Mouse (Mus musculus) neural tube, embryonic 13.5 days (tissue): ENCODE results near the gene Elf1. TPM values are rescaled to one million over a fixed set of nuclear protein-coding genes. Genes with fewer than 3 reads are reported as not detected.

ENCODE experiments used
- ATAC-seq: fragments of 200-750 bp; cut with Nextera tagmentation; 2 replicates; pipeline ENCODE4 v1.8.0; 2017; ENCODE audit warnings: low read depth, mild to moderate bottlenecking, moderate TSS enrichment, moderate library complexity
- H3K27ac ChIP-seq: fragments of 300-500 bp; sonication (generic); replicated peaks from 2 replicates; pipeline ENCODE4 v1.5.1; 2015; ENCODE audit warnings: moderate library complexity, mild to moderate bottlenecking, inconsistent platforms
- H3K27me3 ChIP-seq: fragments of 300-500 bp; sonication (generic); 2 replicates; pipeline ENCODE4 v1.6.1; 2015; ENCODE audit warnings: mild to moderate bottlenecking, inconsistent platforms
- H3K36me3 ChIP-seq: fragments of 300-500 bp; sonication (generic); 2 replicates; pipeline ENCODE4 v1.6.1; 2015; ENCODE audit warnings: mild to moderate bottlenecking, inconsistent platforms
- H3K4me1 ChIP-seq: fragments of 300-500 bp; sonication (generic); replicated peaks from 2 replicates; pipeline ENCODE4 v1.6.1; 2015; ENCODE audit warnings: inconsistent platforms
- H3K4me2 ChIP-seq: fragments of 300-500 bp; sonication (generic); 2 replicates; pipeline ENCODE4 v1.6.1; 2015; ENCODE audit warnings: inconsistent platforms, mild to moderate bottlenecking, moderate library complexity
- H3K4me3 ChIP-seq: fragments of 300-500 bp; sonication (generic); 2 replicates; pipeline ENCODE4 v1.5.1; 2015; ENCODE audit warnings: mild to moderate bottlenecking, inconsistent platforms
- H3K9ac ChIP-seq: fragments of 300-500 bp; sonication (generic); 2 replicates; pipeline ENCODE4 v1.6.1; 2015; ENCODE audit warnings: moderate library complexity, mild to moderate bottlenecking, inconsistent platforms
- H3K9me3 ChIP-seq: fragments of 300-500 bp; sonication (generic); 2 replicates; pipeline ENCODE4 v1.6.1; 2016; ENCODE audit warnings: inconsistent platforms
- WGBS: fragments of 180-500 bp; shearing (Covaris S2); methylation state at CpG from one replicate; pipeline ENCODE4 v1.1.7; 2015; 5-methylcytosine and 5-hydroxymethylcytosine counted together
- polyA plus RNA-seq: library from polyadenylated mRNA; unstranded; fragments of >200 nt; fragmentation: Nextera tagmentation; extraction: Ambion mirVana; gene quantifications from 2 replicates; pipeline ENCODE4 v1.2.1, GENCODE M21; 2015

The Elf1 gene
- polyA plus RNA-seq, 1 experiment from 2014 or later = 4.3 TPM

GRCm38 (mm10) chr14:79499326-79499725 is 18.3 kb downstream of the Elf1 start:
- H3K4me3 ChIP-seq = no peak overlapping the region
- no peak overlapping the region for H3K9ac ChIP-seq
- no peak overlapping the region for H3K4me2 ChIP-seq
- WGBS = 91% methylated on average over 9 of the region's 9 CpGs
- H3K27ac ChIP-seq = no peak overlapping the region
- no peaks in the 10 kb centered on the region for H3K36me3 ChIP-seq
- no peaks in the 10 kb centered on the region for H3K9me3 ChIP-seq
- no peaks in the 10 kb centered on the region for H3K27me3 ChIP-seq
- ATAC-seq = no peak
- H3K4me1 ChIP-seq = peaks cover 8% of the 10 kb centered on the region; the same call in 1 of the 2 replicates

- H3K9ac ChIP-seq = no peak overlapping the region
- H3K36me3 ChIP-seq = no peaks in the 10 kb centered on the region
- no peak for ATAC-seq
- H3K4me1 ChIP-seq = peaks cover 8% of the 10 kb centered on the region; the same call in 1 of the 2 replicates
- no peaks in the 10 kb centered on the region for H3K27me3 ChIP-seq
- H3K27ac ChIP-seq = no peak overlapping the region
- H3K9me3 ChIP-seq = no peaks in the 10 kb centered on the region
- 86% methylated on average over 4 of the region's 4 CpGs for WGBS
- H3K4me3 ChIP-seq = no peak overlapping the region
- no peak overlapping the region for H3K4me2 ChIP-seq
Measured at GRCm38 (mm10) chr14:79500756-79501155, 19.8 kb downstream of the Elf1 start.

DNA sequence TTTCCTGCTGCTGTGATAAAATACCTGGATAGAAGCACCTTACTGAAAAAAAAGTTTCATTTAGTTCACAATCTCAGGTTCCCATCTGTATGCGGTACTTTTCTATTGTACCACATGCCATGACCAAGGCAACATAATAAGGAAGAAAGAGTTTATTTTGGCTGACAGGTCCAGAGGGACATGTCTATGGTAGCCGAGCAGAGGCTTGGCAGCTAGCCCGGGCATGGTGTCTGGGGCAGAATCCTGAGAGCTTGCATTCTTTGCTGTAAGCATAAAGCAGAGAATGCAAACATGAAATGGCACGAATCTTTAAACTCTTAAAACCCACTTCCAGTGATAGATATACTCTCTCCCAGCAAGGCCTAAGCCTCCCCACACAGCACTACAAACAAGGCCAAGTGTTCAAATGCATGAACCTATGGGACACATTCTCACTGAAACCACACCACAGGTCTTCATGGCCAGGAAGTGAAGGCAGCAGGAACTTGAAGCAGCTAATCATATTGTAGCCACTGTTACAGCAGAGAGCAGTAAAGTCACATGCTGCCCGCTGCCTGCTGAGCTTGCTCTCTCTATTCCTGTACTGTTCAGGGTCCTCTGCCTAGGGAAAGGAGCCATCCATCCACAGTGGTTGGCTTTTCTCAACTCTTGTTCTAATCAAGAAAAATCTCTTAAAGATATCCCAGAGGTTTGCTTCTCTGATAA is 22.5 kb downstream of the Elf1 start:
- no peak for ATAC-seq
- H3K4me3 ChIP-seq = no peak overlapping the region
- no peak overlapping the region for H3K4me2 ChIP-seq
- peaks cover 8% of the 10 kb centered on the region; the same call in 1 of the 2 replicates for H3K4me1 ChIP-seq
- no peaks in the 10 kb centered on the region for H3K9me3 ChIP-seq
- H3K27ac ChIP-seq = peak overlapping the region; percentile 25; the same call in 1 of the 2 replicates
- 61% methylated on average over 5 of the region's 5 CpGs for WGBS
- no peaks in the 10 kb centered on the region for H3K36me3 ChIP-seq
- no peaks in the 10 kb centered on the region for H3K27me3 ChIP-seq
- H3K9ac ChIP-seq = no peak overlapping the region

DNA sequence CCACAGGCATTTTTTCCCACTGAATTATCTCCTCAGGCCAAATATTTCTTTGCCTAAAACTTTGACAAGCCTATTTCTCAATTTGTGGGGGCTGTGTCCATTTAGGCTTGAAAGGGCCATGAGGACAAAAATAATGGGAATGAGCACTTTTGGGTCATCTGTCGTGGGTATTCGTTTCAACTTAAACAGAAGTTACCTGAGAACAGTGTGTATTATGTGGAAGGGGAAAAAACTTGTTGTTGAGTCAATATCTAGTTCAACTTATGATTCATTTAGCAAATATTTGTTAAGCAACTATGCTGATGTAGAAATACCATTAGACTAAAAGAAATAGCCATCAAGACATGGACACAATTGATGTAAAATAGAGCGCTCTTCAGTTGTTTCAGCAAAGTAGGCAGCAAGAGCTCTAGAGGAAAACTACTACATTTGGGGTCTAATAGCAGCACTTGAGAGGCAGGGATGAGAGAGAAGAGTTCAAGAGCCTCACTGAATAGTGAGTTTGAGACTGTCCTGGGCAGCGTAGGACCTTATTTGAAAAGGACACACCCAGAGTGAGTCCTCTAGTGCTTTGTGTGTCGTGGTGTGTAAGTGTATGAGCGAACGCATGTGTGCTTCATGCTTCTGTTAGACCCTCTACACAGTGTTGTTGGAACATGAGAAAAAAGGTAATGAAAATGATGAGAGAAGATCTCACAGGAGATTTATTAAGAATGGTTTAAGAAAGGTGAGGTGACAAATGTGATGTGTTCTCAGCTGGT is 23.4 kb downstream of the Elf1 start:
- no peak overlapping the region for H3K4me3 ChIP-seq
- 97% methylated on average over 7 of the region's 7 CpGs for WGBS
- H3K36me3 ChIP-seq = no peaks in the 10 kb centered on the region
- H3K9me3 ChIP-seq = no peaks in the 10 kb centered on the region
- H3K27me3 ChIP-seq = no peaks in the 10 kb centered on the region
- peaks cover 8% of the 10 kb centered on the region; the same call in 1 of the 2 replicates for H3K4me1 ChIP-seq
- ATAC-seq = no peak
- no peak overlapping the region for H3K4me2 ChIP-seq
- H3K9ac ChIP-seq = no peak overlapping the region
- H3K27ac ChIP-seq = no peak overlapping the region

GRCm38 (mm10) chr14:79506207-79506606 is 25.2 kb downstream of the Elf1 start:
- WGBS = 80% methylated on average over 9 of the region's 9 CpGs
- no peaks in the 10 kb centered on the region for H3K27me3 ChIP-seq
- H3K4me2 ChIP-seq = no peak overlapping the region
- H3K9ac ChIP-seq = no peak overlapping the region
- H3K4me1 ChIP-seq = peaks cover 8% of the 10 kb centered on the region; the same call in 1 of the 2 replicates
- no peaks in the 10 kb centered on the region for H3K36me3 ChIP-seq
- no peaks in the 10 kb centered on the region for H3K9me3 ChIP-seq
- H3K4me3 ChIP-seq = no peak overlapping the region
- ATAC-seq = no peak
- no peak overlapping the region for H3K27ac ChIP-seq

DNA sequence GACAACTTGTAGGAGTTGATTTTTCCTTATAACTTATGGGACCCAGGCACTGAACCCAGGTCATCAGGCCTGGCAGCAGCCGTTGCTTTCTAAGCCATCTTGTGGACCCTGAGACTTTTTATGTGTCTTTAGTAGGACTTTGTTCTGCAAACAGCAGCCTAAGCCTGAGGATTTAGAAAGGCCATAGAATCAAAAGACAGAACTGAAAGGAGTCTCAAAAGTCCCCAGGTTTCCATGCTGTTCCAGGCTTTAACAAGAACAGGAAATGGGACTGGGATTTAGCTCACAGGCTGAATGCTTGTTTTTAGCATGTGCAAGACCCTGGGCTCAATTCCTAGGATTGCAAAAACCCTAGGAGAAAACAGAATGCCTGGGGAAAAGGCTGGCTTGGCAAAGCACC is 26.9 kb downstream of the Elf1 start:
- H3K9ac ChIP-seq = no peak overlapping the region
- H3K4me3 ChIP-seq = no peak overlapping the region
- H3K36me3 ChIP-seq = no peaks in the 10 kb centered on the region
- 88% methylated on average over 1 of the region's 1 CpGs for WGBS
- no peaks in the 10 kb centered on the region for H3K9me3 ChIP-seq
- peaks cover 8% of the 10 kb centered on the region; the same call in 1 of the 2 replicates for H3K4me1 ChIP-seq
- no peaks in the 10 kb centered on the region for H3K27me3 ChIP-seq
- ATAC-seq = no peak
- H3K27ac ChIP-seq = no peak overlapping the region
- H3K4me2 ChIP-seq = no peak overlapping the region

- no peak for ATAC-seq
- H3K4me2 ChIP-seq = no peak overlapping the region
- 76% methylated on average over 9 of the region's 9 CpGs for WGBS
- no peak overlapping the region for H3K9ac ChIP-seq
- no peaks in the 10 kb centered on the region for H3K27me3 ChIP-seq
- H3K4me3 ChIP-seq = no peak overlapping the region
- no peak overlapping the region for H3K27ac ChIP-seq
- peaks cover 3% of the 10 kb centered on the region; the same call in 1 of the 2 replicates for H3K4me1 ChIP-seq
- no peaks in the 10 kb centered on the region for H3K36me3 ChIP-seq
- H3K9me3 ChIP-seq = no peaks in the 10 kb centered on the region
Measured at GRCm38 (mm10) chr14:79508662-79509305, 27.8 kb downstream of the Elf1 start.

- no peak for ATAC-seq
Measured at GRCm38 (mm10) chr14:79511521-79511920, 30.5 kb downstream of the Elf1 start.

DNA sequence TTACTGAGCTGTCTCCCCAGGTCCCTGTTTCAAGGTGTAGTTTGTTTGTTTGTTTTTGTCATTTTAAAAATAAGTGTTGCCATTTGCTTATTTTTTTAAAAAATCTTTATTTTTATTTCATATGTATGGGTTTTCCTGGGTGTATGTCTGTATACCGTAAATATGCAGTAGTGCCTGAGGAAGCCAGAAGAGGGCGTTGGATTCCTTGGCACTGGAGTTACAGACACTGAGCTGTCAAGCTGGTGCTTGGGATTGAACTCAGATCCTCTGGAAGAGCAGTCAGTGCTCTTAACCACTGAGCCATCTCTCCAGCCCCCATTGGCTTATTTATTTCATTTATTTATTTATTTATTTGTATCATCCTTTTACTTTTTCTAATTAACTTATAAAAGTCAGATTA is 33.0 kb downstream of the Elf1 start:
- ATAC-seq = no peak
- WGBS = 84% methylated on average over 2 of the region's 2 CpGs
- Histone ChIP-seq H3K27ac (no peak overlapping the region), H3K27me3 (no peaks in the 10 kb centered on the region), H3K9ac (no peak overlapping the region), H3K4me3 (no peak overlapping the region), H3K4me1 (no peaks in the 10 kb centered on the region), H3K36me3 (no peaks in the 10 kb centered on the region), H3K4me2 (no peak overlapping the region), H3K9me3 (no peaks in the 10 kb centered on the region)

More at GRCm38 (mm10) chr14:79511521-79511920, 30.5 kb downstream of the Elf1 start:
- Histone ChIP-seq H3K4me2 (no peak overlapping the region), H3K27ac (no peak overlapping the region), H3K27me3 (no peaks in the 10 kb centered on the region), H3K4me3 (no peak overlapping the region), H3K4me1 (no peaks in the 10 kb centered on the region), H3K9ac (no peak overlapping the region), H3K9me3 (no peaks in the 10 kb centered on the region), H3K36me3 (no peaks in the 10 kb centered on the region)
- 95% methylated on average over 1 of the region's 1 CpGs for WGBS

- Histone ChIP-seq H3K27ac (no peak overlapping the region), H3K4me2 (no peak overlapping the region), H3K9me3 (no peaks in the 10 kb centered on the region), H3K36me3 (no peaks in the 10 kb centered on the region), H3K27me3 (no peaks in the 10 kb centered on the region), H3K9ac (no peak overlapping the region), H3K4me1 (no peaks in the 10 kb centered on the region), H3K4me3 (no peak overlapping the region)
- ATAC-seq = no peak
- 87% methylated on average over 8 of the region's 8 CpGs for WGBS
Measured at GRCm38 (mm10) chr14:79515100-79515499, 34.1 kb downstream of the Elf1 start.

GRCm38 (mm10) chr14:79515511-79516242 is 34.7 kb downstream of the Elf1 start:
- Histone ChIP-seq H3K4me2 (no peak overlapping the region), H3K9ac (no peak overlapping the region), H3K27ac (no peak overlapping the region), H3K9me3 (no peaks in the 10 kb centered on the region), H3K36me3 (no peaks in the 10 kb centered on the region), H3K4me1 (no peaks in the 10 kb centered on the region), H3K4me3 (no peak overlapping the region), H3K27me3 (no peaks in the 10 kb centered on the region)
- ATAC-seq = no peak
- WGBS = 85% methylated on average over 8 of the region's 8 CpGs

GRCm38 (mm10) chr14:79516243-79516610 is 35.2 kb downstream of the Elf1 start:
- Histone ChIP-seq H3K4me3 (no peak overlapping the region), H3K27ac (no peak overlapping the region), H3K27me3 (no peaks in the 10 kb centered on the region), H3K9ac (no peak overlapping the region), H3K4me1 (no peaks in the 10 kb centered on the region), H3K4me2 (no peak overlapping the region), H3K36me3 (no peaks in the 10 kb centered on the region), H3K9me3 (no peaks in the 10 kb centered on the region)
- 89% methylated on average over 5 of the region's 5 CpGs for WGBS
- ATAC-seq = no peak
